Mouse (Mus musculus) lung, postnatal 0 days (tissue): ENCODE measurements around the gene Rhbdd2.

Experiments used
- CTCF ChIP-seq: IDR thresholded peaks from 2 replicates; pipeline ENCODE4 v1.5.1; 2016; ENCODE audit warnings: antibody characterized with exemption, mild to moderate bottlenecking
- EP300 ChIP-seq: IDR thresholded peaks from 2 replicates; pipeline ENCODE4 v1.6.1; 2016; ENCODE audit warnings: antibody characterized with exemption, mild to moderate bottlenecking, control low read depth

- TF ChIP-seq CTCF (no peak), EP300 (no peak)
These were observed 40.6 kb downstream of the Rhbdd2 start for GRCm38 (mm10) chr5:135672980-135673379.
